Mouse (Mus musculus) small intestine, adult 10 weeks (tissue): ENCODE results near the gene Thnsl2. TPM values are rescaled to one million over a fixed set of nuclear protein-coding genes. Genes with fewer than 3 reads are reported as not detected.

ENCODE experiments used
- polyA plus RNA-seq: library from polyadenylated mRNA; stranded (reverse); fragments of 350-450 nt; fragmentation: Illumina TruSeq; extraction: RNeasy Lipid Tissue Mini Kit (QIAGEN cat#74804); gene quantifications from one replicate; pipeline ENCODE4 v1.2.3, GENCODE M21; 2014; ENCODE audit warnings: low replicate concordance

The Thnsl2 gene
- 2.7 TPM for polyA plus RNA-seq

GRCm38 (mm10) chr6:71143894-71144455, at the start of gene Thnsl2:
Thnsl2 (minus strand) TSS chr6:71144439.

Other genes with a start within 250 kb of the Thnsl2 start
- not detected for gene Tex37, start 225.5 kb downstream of the Thnsl2 start, polyA plus RNA-seq
- not detected for gene Foxi3, start 187.9 kb downstream of the Thnsl2 start, polyA plus RNA-seq
- gene Fabp1, start 55.4 kb upstream of the Thnsl2 start, polyA plus RNA-seq: 3,956 TPM
- gene Krcc1, start 127.2 kb upstream of the Thnsl2 start, polyA plus RNA-seq: 522 TPM
- gene Smyd1, start 177.8 kb upstream of the Thnsl2 start, polyA plus RNA-seq: 0.22 TPM
- gene Cd8b1, start 178.3 kb upstream of the Thnsl2 start, polyA plus RNA-seq: not detected
- 13.4 TPM for gene Cd8a, start 229.0 kb upstream of the Thnsl2 start, polyA plus RNA-seq